Mouse (Mus musculus) heart, postnatal 25 days (tissue): Measurements from ENCODE around the gene Hepacam. TPM values are rescaled to one million over a fixed set of nuclear protein-coding genes. Genes with fewer than 3 reads are reported as not detected.

Experiments used
- DNase-seq: peaks from one replicate; pipeline ENCODE4 v3.0.0; 2022; ENCODE audit warnings: low spot score
- intact Hi-C: fragments of 180-260 bp; cut with DNase I; formaldehyde crosslinking; loops from one replicate; pipeline ENCODE4 v1.15.1; 2025
- total RNA-seq, 2 experiments: library from RNA; stranded (reverse); gene quantifications; 2 replicates each; pipeline ENCODE4 v1.2.3; 2021

Hepacam gene
- total RNA-seq, 2 experiments from 2014 or later, result not detected

GRCm38 (mm10) chr9:37375718-37376117, 8.6 kb downstream of the Hepacam start:
- no peak for DNase-seq
- intact Hi-C loops, result no loop called here

DNA sequence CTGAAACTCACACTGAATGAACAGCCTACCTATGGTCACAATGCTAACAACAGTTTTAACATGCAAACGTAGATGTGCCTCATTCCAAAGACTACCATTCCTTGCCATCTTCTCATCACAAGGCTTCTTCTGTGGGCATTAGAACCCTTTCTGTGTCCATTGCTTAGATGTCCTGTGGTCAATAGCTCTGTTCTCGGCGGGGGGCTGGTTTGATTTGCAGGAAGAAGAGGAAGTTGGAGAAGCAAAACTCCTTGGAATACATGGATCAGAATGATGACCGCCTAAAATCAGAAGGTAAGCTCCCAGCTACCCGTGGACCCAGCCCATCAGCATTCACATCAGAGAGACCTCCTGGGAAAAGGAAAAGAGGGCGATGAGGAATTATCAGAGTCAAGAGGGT, 16.0 kb downstream of the Hepacam start:
- intact Hi-C loops, result no loop called here
- DNase-seq, result no peak

DNA sequence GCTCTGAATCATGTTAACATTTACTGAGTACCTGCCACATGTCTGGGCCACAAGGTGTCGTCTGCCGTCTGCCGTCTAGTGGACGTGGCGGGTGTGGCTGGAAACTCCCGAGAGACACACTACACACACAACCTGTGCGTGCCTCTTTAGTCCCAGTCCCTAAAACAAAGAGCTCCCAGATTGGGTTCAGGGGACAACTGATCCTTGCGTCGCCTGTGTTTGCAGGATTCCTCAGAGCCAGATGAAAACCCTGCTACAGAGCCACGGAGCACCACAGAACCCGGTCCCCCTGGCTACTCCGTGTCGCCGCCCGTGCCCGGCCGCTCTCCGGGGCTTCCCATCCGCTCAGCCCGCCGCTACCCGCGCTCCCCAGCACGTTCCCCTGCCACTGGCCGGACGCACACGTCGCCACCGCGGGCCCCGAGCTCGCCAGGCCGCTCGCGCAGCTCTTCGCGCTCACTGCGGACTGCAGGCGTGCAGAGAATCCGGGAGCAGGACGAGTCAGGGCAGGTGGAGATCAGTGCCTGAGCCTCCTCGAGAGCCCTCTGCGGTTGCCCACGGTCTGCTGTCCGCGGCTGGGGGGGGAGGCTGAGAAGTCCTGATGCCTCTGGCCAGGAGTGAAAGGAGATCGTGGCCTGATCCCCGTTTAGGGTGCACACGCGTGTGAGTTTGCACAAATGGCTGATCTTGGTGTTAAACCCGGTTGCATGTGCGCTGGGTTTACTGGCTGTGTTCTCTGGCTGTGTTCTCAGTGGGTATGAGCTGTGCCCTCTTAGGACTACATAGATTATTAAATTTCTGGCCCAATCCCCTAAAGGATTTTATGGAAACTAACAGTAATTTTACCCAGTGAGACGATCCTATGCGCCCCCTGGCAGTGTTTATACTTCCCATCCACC, 17.4 kb downstream of the Hepacam start:
- DNase-seq, result peak; percentile 9
- intact Hi-C loops, result loop anchor here (2.0 kb wide), 1 partner anchor 20 kb away; no protein-coding TSS in a partner anchor

GRCm38 (mm10) chr9:37390891-37391290, 23.7 kb downstream of the Hepacam start:
- intact Hi-C loops, result no loop called here
- no peak for DNase-seq

GRCm38 (mm10) chr9:37392071-37392470, 24.9 kb downstream of the Hepacam start:
- no peak for DNase-seq
- intact Hi-C loops, result no loop called here

- DNase-seq, result no peak
- intact Hi-C loops, result no loop called here
Observed at GRCm38 (mm10) chr9:37393482-37394131, 26.5 kb downstream of the Hepacam start.

- intact Hi-C loops, result loop anchor here (5.0 kb wide), 1 partner anchor 33 kb away; the partner anchor contains the start of gene Hepacam
- DNase-seq, result peak; percentile 49
Observed at GRCm38 (mm10) chr9:37400585-37400984, 33.4 kb downstream of the Hepacam start.

GRCm38 (mm10) chr9:37401802-37402201, 34.7 kb downstream of the Hepacam start, which contains the start of gene Robo4:
Gene Robo4 (plus strand): TSS chr9:37401897.
- intact Hi-C loops, result loop anchor here (5.0 kb wide), 1 partner anchor 35 kb away; the partner anchor contains the start of gene Hepacam
- DNase-seq, result peak; percentile 42

DNA sequence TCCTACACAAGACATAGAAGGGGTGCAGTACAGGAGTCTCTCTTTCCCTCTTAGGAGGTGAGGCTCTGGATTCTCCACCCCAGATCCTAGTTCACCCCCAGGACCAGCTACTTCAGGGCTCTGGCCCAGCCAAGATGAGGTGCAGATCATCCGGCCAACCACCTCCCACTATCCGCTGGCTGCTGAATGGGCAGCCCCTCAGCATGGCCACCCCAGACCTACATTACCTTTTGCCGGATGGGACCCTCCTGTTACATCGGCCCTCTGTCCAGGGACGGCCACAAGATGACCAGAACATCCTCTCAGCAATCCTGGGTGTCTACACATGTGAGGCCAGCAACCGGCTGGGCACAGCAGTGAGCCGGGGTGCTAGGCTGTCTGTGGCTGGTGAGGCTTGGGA, 35.4 kb downstream of the Hepacam start:
- no peak for DNase-seq
- intact Hi-C loops, result loop anchor here (5.0 kb wide), 1 partner anchor 35 kb away; the partner anchor contains the start of gene Hepacam

DNA sequence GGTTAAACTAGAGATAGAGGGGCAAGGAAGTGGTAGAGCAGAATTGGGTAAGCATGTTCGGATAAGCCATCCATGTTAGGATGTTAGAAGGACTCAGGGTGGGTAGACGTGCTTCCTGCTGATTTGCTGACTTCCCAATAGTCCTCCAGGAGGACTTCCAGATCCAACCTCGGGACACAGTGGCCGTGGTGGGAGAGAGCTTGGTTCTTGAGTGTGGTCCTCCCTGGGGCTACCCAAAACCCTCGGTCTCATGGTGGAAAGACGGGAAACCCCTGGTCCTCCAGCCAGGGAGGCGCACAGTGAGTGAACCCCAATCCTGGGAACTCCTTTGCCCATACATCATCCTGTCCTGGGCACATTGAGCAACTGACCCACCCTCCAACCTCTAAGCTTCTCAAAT, 35.9 kb downstream of the Hepacam start:
- DNase-seq, result no peak
- intact Hi-C loops, result loop anchor here (5.0 kb wide), 1 partner anchor 36 kb away; the partner anchor contains the start of gene Hepacam

DNA sequence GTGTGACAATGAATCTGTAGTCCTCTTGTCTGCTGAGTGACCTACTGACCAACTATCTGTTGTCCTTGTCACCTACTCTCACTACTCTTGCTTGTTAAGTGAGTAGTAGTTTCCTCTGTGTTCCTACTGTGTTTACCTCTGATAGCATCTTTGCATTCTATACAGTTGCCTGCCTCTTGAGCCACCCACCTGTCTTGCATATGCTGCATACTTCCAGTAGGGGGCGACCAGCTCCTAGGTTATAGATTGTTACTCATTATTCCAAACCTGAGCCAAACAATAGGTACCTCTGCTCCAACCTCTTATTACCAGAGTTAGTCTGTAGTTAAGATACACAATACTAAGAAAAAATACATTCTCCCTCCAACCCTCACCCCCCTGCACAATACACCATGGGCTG, 39.2 kb downstream of the Hepacam start:
- intact Hi-C loops, result no loop called here
- no peak for DNase-seq

- intact Hi-C loops, result no loop called here
- no peak for DNase-seq
Observed at GRCm38 (mm10) chr9:37407850-37408502, 40.8 kb downstream of the Hepacam start.

- intact Hi-C loops, result no loop called here
- no peak for DNase-seq
Observed at GRCm38 (mm10) chr9:37409698-37410445, 42.7 kb downstream of the Hepacam start.

GRCm38 (mm10) chr9:37412989-37413388, 45.8 kb downstream of the Hepacam start:
- intact Hi-C loops, result no loop called here
- DNase-seq, result no peak

GRCm38 (mm10) chr9:37414666-37415065, 47.5 kb downstream of the Hepacam start:
- intact Hi-C loops, result no loop called here
- DNase-seq, result no peak

DNA sequence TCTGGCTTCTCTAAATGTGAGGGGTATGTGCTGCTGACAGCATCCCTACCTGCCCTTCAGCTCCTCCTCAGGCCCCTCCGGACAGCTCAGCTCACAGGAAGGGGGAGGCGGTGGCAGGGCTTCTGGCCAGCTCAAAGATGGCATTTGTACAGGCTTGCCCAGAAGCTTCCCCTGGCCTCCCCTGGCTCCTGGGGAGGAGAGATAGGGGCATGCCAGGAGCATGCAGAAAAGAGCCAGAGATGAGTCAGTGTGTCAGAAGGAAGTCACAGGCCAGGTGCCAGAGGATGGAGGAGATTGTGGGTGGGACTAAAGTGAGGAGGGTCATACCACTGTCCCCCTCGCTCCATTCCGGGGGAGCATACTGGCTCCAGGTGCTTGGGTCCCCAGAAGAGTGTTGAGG, 51.6 kb downstream of the Hepacam start:
- intact Hi-C loops, result loop anchor here (2.0 kb wide), 1 partner anchor 14 kb away; no protein-coding TSS in a partner anchor
- DNase-seq, result no peak

- DNase-seq, result peak; percentile 66
- intact Hi-C loops, result no loop called here
Observed at GRCm38 (mm10) chr9:37420676-37421075, 53.5 kb downstream of the Hepacam start.

DNA sequence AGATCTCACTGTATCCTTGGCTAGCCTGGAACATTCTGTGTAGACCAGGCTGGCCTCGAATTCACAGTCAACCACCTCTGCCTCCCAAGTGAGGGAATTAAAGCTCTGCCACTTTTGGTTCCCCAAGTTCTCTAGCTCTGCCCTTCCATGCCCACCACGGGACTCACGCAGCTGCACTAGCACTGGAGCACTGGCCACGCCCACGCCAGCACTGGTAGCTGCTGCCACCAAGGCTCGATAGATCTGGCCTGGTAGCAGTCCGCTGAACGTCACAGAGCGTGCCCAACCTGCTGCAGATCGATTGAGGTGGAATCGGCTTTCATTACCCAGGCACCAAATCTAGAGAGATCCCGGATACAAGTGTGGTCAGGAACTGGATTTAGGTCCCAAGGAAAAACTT, 54.1 kb downstream of the Hepacam start:
- no peak for DNase-seq
- intact Hi-C loops, result no loop called here

DNA sequence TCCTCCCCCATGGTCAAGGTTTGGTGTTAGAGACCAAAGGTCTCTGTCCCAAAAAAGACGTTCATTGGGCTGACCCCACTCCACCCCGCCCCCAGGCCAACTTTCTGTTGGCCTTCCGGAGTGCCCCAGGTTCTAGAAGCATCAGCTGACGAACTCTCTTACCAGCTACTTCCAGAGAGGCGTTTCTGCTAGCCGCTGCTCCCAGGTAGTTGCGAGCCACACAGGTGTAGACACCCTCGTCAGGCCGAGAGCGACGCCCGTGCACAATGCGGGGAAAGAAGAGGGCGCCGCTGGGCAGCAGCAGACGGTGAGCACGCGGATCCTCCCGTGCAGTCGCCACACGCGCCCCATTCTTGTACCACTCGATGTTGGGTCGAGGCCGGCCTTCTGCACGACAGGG, 62.2 kb downstream of the Hepacam start:
- intact Hi-C loops, result no loop called here
- DNase-seq, result no peak
